Mouse (Mus musculus): ENCODE measurements around the gene Nrde2.

DNA sequence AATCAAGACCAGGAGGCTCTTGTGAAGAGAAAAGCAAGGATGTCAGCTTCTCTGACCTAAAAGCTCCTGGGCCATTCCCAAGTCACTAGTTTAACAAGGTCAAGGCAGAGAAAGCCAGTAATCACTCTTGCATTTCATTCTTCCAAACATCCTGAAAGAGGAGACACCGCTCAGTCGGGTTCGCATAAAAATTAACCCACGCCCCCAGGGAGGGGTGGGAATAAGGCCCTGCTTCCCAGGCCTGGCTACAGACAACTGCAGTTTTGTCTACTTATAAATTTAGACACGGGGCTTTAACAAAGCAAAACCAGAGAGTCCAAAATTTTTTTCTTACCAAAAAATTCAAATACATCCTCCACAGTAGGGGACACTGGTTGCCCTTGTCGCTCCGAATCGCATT is 30.5 kb downstream of the Nrde2 start:
- no peak for TF ChIP-seq EP300 (IDR thresholded peaks at IDR 0.05)
- no peak for TF ChIP-seq CTCF (IDR thresholded peaks at IDR 0.05)
